Mouse (Mus musculus) heart, postnatal 14 days (tissue): ENCODE data around the gene Cmtm7. TPM values are rescaled to one million over a fixed set of nuclear protein-coding genes. Genes with fewer than 3 reads are reported as not detected.
A peak's percentile ranks its signal among the peaks of the same experiment; 100 is the strongest.
"Not testable (repeated sequence)": the region's sequence is repeated elsewhere in the genome, so short reads cannot be mapped to it uniquely, and the experiment has no call there.

Experiments used
- DNase-seq, 2 experiments: peaks; one replicate each; pipeline ENCODE4 v3.0.0; 2021 to 2022
- intact Hi-C: fragments of 180-260 bp; cut with DNase I; formaldehyde crosslinking; loops from one replicate; pipeline ENCODE4 v1.15.1; 2025
- total RNA-seq, 2 experiments: library from RNA; stranded (reverse); gene quantifications; 2 replicates each; pipeline ENCODE4 v1.2.3; 2021

Cmtm7 gene
- total RNA-seq, 2 experiments from 2014 or later = 14.9 to 21.4 TPM

GRCm38 (mm10) chr9:114731011-114731755, 50.5 kb downstream of the Cmtm7 start, which contains the start of gene Cmtm6:
Gene Cmtm6 (plus strand): TSS chr9:114731116.
- intact Hi-C loops = loop anchor here (2.0 kb wide), 1 partner anchor 42 kb away; the partner anchor contains the start of gene Dync1li1
- DNase-seq = peak; percentile 99

GRCm38 (mm10) chr9:114729911-114730805, 51.5 kb downstream of the Cmtm7 start:
- DNase-seq = no peak
- intact Hi-C loops = loop anchor here (2.0 kb wide), 1 partner anchor 41 kb away; the partner anchor contains the start of gene Dync1li1

GRCm38 (mm10) chr9:114728432-114728831, 53.2 kb downstream of the Cmtm7 start:
- DNase-seq, intact Hi-C loops: not testable (repeated sequence)

GRCm38 (mm10) chr9:114727315-114727714, 54.3 kb downstream of the Cmtm7 start:
- peak; percentile 43 to 72 for DNase-seq
- intact Hi-C loops = loop anchor here (1.0 kb wide), 1 partner anchor 77 kb away; no protein-coding TSS in a partner anchor

GRCm38 (mm10) chr9:114716677-114717331, 64.9 kb downstream of the Cmtm7 start:
- intact Hi-C loops = no loop called here
- no peak for DNase-seq

GRCm38 (mm10) chr9:114713481-114713880, 68.2 kb downstream of the Cmtm7 start:
- DNase-seq = no peak

GRCm38 (mm10) chr9:114710345-114710744, 71.3 kb downstream of the Cmtm7 start:
- DNase-seq = no peak
- intact Hi-C loops = no loop called here

More at GRCm38 (mm10) chr9:114713481-114713880, 68.2 kb downstream of the Cmtm7 start:
- intact Hi-C loops = no loop called here

GRCm38 (mm10) chr9:114707805-114708204, 73.9 kb downstream of the Cmtm7 start:
- no peak for DNase-seq
- intact Hi-C loops = no loop called here

Other genes with a start within 250 kb of the Cmtm7 start
- gene Trim71, start 217.5 kb downstream of the Cmtm7 start, total RNA-seq = not detected
- 10 to 100 TPM; 22.5 to 25.5 TPM for gene Cnot10, start 141.7 kb downstream of the Cmtm7 start, total RNA-seq
- 10 to 100 TPM; 76.2 to 78.2 TPM for gene Dync1li1, start 93.1 kb downstream of the Cmtm7 start, total RNA-seq
- gene Cmtm6, start 50.7 kb downstream of the Cmtm7 start, total RNA-seq = 10 to 100 TPM; 28.4 to 30.4 TPM
- gene Cmtm8, start 62.3 kb upstream of the Cmtm7 start, total RNA-seq = 10 to 100 TPM; 12.8 to 15.0 TPM
- 10 to 100 TPM; 38.0 to 38.9 TPM for gene Gpd1l, start 152.1 kb upstream of the Cmtm7 start, total RNA-seq
- 1 to 10 TPM; 2.9 to 3.2 TPM for gene Osbpl10, start 196.7 kb upstream of the Cmtm7 start, total RNA-seq
- 10 to 100 TPM; 13.5 to 32.5 TPM for gene Rps27rt, start 200.9 kb upstream of the Cmtm7 start, total RNA-seq